Mouse (Mus musculus): Measurements from ENCODE around the gene Fntb.

DNA sequence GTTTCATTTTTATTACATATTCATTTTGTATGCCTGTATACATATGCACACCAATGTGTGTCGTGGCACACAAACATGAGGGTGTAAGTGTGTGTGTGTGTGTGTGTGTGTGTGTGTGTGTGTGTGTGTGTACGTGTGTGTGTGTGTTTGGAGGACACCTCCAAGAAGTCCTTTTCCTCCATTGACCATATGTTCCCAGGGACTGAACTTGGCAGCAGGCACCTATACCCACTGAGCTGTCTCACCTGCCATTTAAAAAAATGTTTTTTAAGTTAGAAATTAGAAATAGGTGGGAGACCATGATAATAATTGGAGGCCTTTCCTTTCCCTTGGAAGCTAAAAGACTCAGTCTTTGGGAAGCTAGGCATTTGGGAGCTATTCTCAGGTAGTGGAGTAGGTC lies 48.7 kb downstream of the Fntb start:
- no peak for TF ChIP-seq CTCF (IDR thresholded peaks at IDR 0.05; ENCODE audit: low read depth, low read length)
- TF ChIP-seq EP300 (IDR thresholded peaks at IDR 0.05; ENCODE audit: insufficient read depth, low read depth, low read length): no peak
- TF ChIP-seq POLR2A (IDR thresholded peaks at IDR 0.05; ENCODE audit: insufficient read depth, low read length): no peak

All from ES-Bruce4 (cell line).